Mouse (Mus musculus): Measurements from ENCODE around the gene Nudt2.

The Nudt2 gene

GRCm38 (mm10) chr4:41522136-41522535 is 57.2 kb downstream of the Nudt2 start:
- WGBS: 81% methylated on average over 6 of the region's 6 CpGs

GRCm38 (mm10) chr4:41522788-41523187 is 57.8 kb downstream of the Nudt2 start:
- WGBS: 33% methylated on average over 5 of the region's 5 CpGs

GRCm38 (mm10) chr4:41523839-41524238 is 58.9 kb downstream of the Nudt2 start:
- 86% methylated on average over 7 of the region's 7 CpGs for WGBS

GRCm38 (mm10) chr4:41524829-41525228 is 59.9 kb downstream of the Nudt2 start:
- WGBS: 76% methylated on average over 9 of the region's 9 CpGs

GRCm38 (mm10) chr4:41526553-41526952 is 61.6 kb downstream of the Nudt2 start:
- WGBS: 31% methylated on average over 7 of the region's 7 CpGs

GRCm38 (mm10) chr4:41527076-41527475 is 62.1 kb downstream of the Nudt2 start:
- WGBS: 56% methylated on average over 13 of the region's 13 CpGs

- 46% methylated on average over 8 of the region's 8 CpGs for WGBS
These were observed 63.0 kb downstream of the Nudt2 start for GRCm38 (mm10) chr4:41527996-41528395.
